Mouse (Mus musculus) sigmoid colon, adult 10 weeks (tissue): Measurements from ENCODE around the gene Rgs7bp. TPM values are rescaled to one million over a fixed set of nuclear protein-coding genes. Genes with fewer than 3 reads are reported as not detected.

Experiments
- polyA plus RNA-seq: library from polyadenylated mRNA; stranded (reverse); fragments of 350-450 nt; fragmentation: Illumina TruSeq; extraction: RNeasy Lipid Tissue Mini Kit (QIAGEN cat#74804); gene quantifications from one replicate; pipeline ENCODE4 v1.2.3, GENCODE M21; 2014; ENCODE audit warnings: low read depth, low replicate concordance

The Rgs7bp gene
- 12.8 TPM for polyA plus RNA-seq

GRCm38 (mm10) chr13:105054181-105054940 is at the start of gene Rgs7bp:
Rgs7bp (minus strand) TSS chr13:105054930.

GRCm38 (mm10) chr13:105081862-105082261 is 27.1 kb upstream of the Rgs7bp start, which contains the start of gene 4933425L06Rik:
4933425L06Rik (plus strand) TSS chr13:105082122.

Other genes starting within 250 kb of the Rgs7bp start
- gene Cwc27, start 237.8 kb downstream of the Rgs7bp start, polyA plus RNA-seq, result 23.9 TPM
- not detected for gene Shisal2b, start 191.0 kb downstream of the Rgs7bp start, polyA plus RNA-seq
- not detected for gene 4933425L06Rik, start 27.2 kb upstream of the Rgs7bp start, polyA plus RNA-seq
- gene Rnf180, start 239.9 kb upstream of the Rgs7bp start, polyA plus RNA-seq, result 12.2 TPM